Mouse (Mus musculus) megakaryocyte, embryonic 14.5 days (primary cell): ENCODE measurements around the gene Ucp2. TPM values are rescaled to one million over a fixed set of nuclear protein-coding genes. Genes with fewer than 3 reads are reported as not detected.

ENCODE experiments used
- H3K27me3 ChIP-seq: replicated peaks from 2 replicates; pipeline ENCODE3; 2012; ENCODE audit warnings: inconsistent platforms
- H3K36me3 ChIP-seq: replicated peaks from 2 replicates; pipeline ENCODE3; 2012; ENCODE audit warnings: low read length, inconsistent platforms, mixed read lengths
- H3K4me1 ChIP-seq: 2 replicates; pipeline ENCODE4 v1.6.1; 2012; ENCODE audit warnings: inconsistent platforms
- H3K4me3 ChIP-seq: replicated peaks from 2 replicates; pipeline ENCODE3; 2012; ENCODE audit warnings: moderate library complexity, mild to moderate bottlenecking, inconsistent platforms
- H3K9me3 ChIP-seq: 2 replicates; pipeline ENCODE4 v1.6.1; 2012; ENCODE audit warnings: inconsistent platforms
- FLI1 ChIP-seq: IDR thresholded peaks from 2 replicates; pipeline ENCODE4 v1.6.1; 2012; ENCODE audit warnings: low read length, inconsistent platforms, mixed read lengths
- GATA1 ChIP-seq: IDR thresholded peaks from 3 replicates; pipeline ENCODE4 v1.6.1; 2012; ENCODE audit warnings: mixed read lengths, low read length, inconsistent platforms, borderline replicate concordance
- polyA plus RNA-seq: library from polyadenylated mRNA; stranded (reverse); fragments of >175 nt; gene quantifications from 2 replicates; pipeline ENCODE4 v1.2.3, GENCODE M21; 2012; ENCODE audit warnings: low replicate concordance; ENCODE audit not compliant: insufficient read depth

Gene Ucp2
- polyA plus RNA-seq, 1 experiment, result 840 TPM

DNA sequence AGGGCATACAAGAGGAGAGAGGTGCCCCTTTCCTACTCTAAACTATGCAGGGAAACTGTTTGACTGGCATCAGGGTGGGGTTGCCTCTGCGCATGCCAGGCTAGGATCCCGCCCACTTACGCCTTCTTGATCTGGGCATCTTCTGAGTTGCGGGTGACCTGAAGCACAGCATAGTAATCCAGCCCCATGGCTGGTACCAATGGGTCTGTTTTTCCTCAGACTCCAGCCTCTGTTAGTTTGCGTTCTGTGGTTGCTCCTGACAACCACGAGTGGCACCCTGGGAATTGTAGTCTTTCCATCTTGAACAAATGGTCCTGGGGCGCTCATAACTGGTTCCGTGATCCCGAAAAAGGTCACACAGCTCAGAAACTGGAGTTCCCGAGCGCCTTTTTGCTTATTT lies 21.4 kb downstream of the Ucp2 start, which contains the start of gene Dnajb13:
Gene Dnajb13, minus strand, starts transcription at position 388 of the 400 bp plus-strand sequence.
- no peaks in the 10 kb centered on the region for H3K9me3 ChIP-seq
- peaks cover 29% of the 10 kb centered on the region for H3K27me3 ChIP-seq

DNA sequence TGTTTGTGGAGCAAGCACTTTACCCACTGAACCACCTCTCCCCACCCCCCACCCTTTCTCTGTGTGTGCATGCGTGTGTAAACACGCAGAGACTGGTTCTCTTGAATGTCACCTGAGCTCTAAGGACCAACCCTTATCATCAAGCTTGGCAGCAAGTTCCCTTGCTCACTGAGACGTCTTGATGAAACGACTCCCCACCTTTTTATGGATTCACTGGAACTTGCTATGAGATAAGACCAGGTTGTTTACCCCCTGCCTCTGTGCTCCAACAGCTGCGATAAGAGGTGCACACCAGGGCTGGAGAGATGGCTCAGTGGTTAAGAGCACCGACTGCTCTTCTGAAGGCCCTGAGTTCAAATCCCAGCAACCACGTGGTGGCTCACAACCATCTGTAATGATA lies 27.1 kb downstream of the Ucp2 start:
- no peak for TF ChIP-seq GATA1
- TF ChIP-seq FLI1, result no peak
- no peaks in the 10 kb centered on the region for H3K36me3 ChIP-seq
- no peak overlapping the region for H3K4me3 ChIP-seq
- peaks cover 16% of the 10 kb centered on the region for H3K4me1 ChIP-seq
- H3K27me3 ChIP-seq, result peaks cover 2% of the 10 kb centered on the region
- H3K9me3 ChIP-seq, result peaks cover 8% of the 10 kb centered on the region

More for the DNA sequence above, 21.4 kb downstream of the Ucp2 start, which contains the start of gene Dnajb13:
- H3K36me3 ChIP-seq, result no peaks in the 10 kb centered on the region
- TF ChIP-seq FLI1 (no peak), GATA1 (no peak)
- no peak within 1 kb of the TSS for H3K4me3 ChIP-seq
- H3K4me1 ChIP-seq, result peaks cover 21% of the 10 kb centered on the region

GRCm38 (mm10) chr7:100520663-100521285 lies 27.6 kb downstream of the Ucp2 start:
- Histone ChIP-seq H3K4me1 (peaks cover 17% of the 10 kb centered on the region), H3K36me3 (no peaks in the 10 kb centered on the region), H3K27me3 (peaks cover 2% of the 10 kb centered on the region), H3K9me3 (peaks cover 8% of the 10 kb centered on the region), H3K4me3 (peak overlapping the region; percentile 71)
- TF ChIP-seq GATA1, result no peak
- TF ChIP-seq FLI1, result no peak

DNA sequence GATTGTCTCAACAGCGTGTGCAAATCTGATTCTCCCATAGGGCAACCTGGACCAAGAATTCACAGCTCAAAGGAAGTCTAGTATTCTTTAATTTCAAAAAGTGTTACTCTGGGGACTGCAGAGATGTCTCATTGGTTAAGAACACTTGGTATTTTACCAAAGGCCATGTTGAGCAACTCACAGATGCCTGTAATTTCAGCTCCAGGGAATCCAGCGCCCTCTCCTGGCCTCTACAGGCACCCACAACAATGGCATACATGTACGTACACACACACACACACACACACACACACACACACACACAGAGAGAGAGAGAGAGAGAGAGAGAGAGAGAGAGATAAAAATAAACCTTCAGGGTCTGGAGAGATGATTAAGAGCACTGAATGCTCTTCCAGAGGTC lies 29.1 kb downstream of the Ucp2 start:
- H3K9me3 ChIP-seq, result peaks cover 8% of the 10 kb centered on the region
- H3K27me3 ChIP-seq, result peaks cover 2% of the 10 kb centered on the region
- H3K36me3 ChIP-seq, result no peaks in the 10 kb centered on the region
- TF ChIP-seq FLI1 (no peak), GATA1 (no peak)
- peaks cover 29% of the 10 kb centered on the region for H3K4me1 ChIP-seq
- H3K4me3 ChIP-seq, result no peak overlapping the region

- no peak for TF ChIP-seq GATA1
- TF ChIP-seq FLI1, result no peak
- H3K4me3 ChIP-seq, result no peak overlapping the region
- peaks cover 26% of the 10 kb centered on the region for H3K4me1 ChIP-seq
- peaks cover 8% of the 10 kb centered on the region for H3K9me3 ChIP-seq
- no peaks in the 10 kb centered on the region for H3K27me3 ChIP-seq
- no peaks in the 10 kb centered on the region for H3K36me3 ChIP-seq
Measured at GRCm38 (mm10) chr7:100524669-100525068, 31.5 kb downstream of the Ucp2 start.

GRCm38 (mm10) chr7:100530766-100531165 lies 37.6 kb downstream of the Ucp2 start:
- Histone ChIP-seq H3K27me3 (no peaks in the 10 kb centered on the region), H3K4me1 (peaks cover 46% of the 10 kb centered on the region), H3K36me3 (no peaks in the 10 kb centered on the region), H3K9me3 (no peaks in the 10 kb centered on the region), H3K4me3 (no peak overlapping the region)
- TF ChIP-seq GATA1 (no peak), FLI1 (no peak)

DNA sequence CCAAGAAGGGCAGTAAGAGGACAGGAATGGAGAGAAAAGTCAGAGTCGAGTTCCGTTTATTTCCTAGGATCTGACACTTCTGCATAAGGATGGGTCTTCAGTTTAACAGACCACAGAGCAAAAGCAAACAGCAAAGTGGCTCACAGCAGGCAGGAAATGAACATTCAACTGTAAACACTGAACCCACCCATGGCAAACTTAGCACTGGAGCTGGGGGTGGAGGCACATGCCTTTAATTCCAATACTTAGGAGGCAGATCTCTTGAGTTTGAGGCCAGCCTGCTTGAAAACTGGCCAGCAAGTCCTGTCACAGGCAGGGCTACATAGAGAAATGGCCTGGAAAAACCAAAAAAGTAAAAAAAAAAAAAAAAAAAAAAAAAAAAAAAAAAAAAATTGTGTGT lies 40.4 kb downstream of the Ucp2 start:
- Histone ChIP-seq H3K27me3 (no peaks in the 10 kb centered on the region), H3K4me3 (no peak overlapping the region), H3K9me3 (no peaks in the 10 kb centered on the region), H3K4me1 (peaks cover 44% of the 10 kb centered on the region), H3K36me3 (peaks cover 3% of the 10 kb centered on the region)
- TF ChIP-seq GATA1 (no peak), FLI1 (no peak)

DNA sequence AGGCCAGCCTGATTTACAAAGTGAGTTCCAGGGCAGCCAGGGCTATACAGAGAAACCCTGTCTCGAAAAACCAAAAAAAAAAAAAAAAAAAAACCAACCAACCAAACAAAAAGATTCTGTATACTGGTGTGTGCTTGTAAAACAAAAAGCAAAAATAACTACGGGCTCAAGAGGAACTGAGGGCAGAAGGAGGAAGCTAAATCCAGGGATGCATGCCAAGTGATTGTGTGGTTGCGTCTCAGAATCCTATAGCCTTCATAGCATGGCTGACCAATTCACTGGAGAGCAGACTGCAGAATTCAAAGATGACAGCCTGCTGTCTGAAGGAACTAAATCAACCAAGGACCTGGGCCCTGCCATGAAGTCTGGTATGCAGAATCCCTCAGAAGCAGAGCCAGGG lies 41.1 kb downstream of the Ucp2 start:
- TF ChIP-seq FLI1, result no peak
- TF ChIP-seq GATA1, result no peak
- peaks cover 44% of the 10 kb centered on the region for H3K4me1 ChIP-seq
- H3K9me3 ChIP-seq, result no peaks in the 10 kb centered on the region
- H3K4me3 ChIP-seq, result no peak overlapping the region
- peaks cover 10% of the 10 kb centered on the region for H3K36me3 ChIP-seq
- no peaks in the 10 kb centered on the region for H3K27me3 ChIP-seq

DNA sequence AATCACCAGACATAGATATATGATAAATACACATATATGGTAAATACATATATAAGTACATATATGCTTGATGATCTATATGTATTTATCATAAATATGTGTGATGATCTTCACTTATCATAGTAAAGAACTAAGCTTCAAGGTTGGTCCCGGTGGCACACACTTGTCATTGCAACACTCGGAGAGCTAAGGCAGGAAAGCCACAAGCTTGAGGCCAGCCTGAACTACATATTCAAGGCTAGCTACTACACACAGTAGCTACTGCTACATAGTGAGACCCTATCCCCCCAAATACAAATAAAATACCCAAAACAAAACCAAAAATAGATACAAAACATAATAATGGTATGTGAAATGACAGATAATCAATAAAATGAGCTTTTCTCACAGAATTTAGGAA lies 42.7 kb downstream of the Ucp2 start:
- Histone ChIP-seq H3K4me1 (peaks cover 42% of the 10 kb centered on the region), H3K4me3 (no peak overlapping the region), H3K36me3 (peaks cover 25% of the 10 kb centered on the region), H3K27me3 (no peaks in the 10 kb centered on the region), H3K9me3 (no peaks in the 10 kb centered on the region)
- TF ChIP-seq GATA1, result no peak
- TF ChIP-seq FLI1, result no peak

- Histone ChIP-seq H3K27me3 (no peaks in the 10 kb centered on the region), H3K4me3 (peak within 1 kb of the TSS; percentile 98), H3K36me3 (peaks cover 25% of the 10 kb centered on the region), H3K4me1 (peaks cover 31% of the 10 kb centered on the region), H3K9me3 (no peaks in the 10 kb centered on the region)
- TF ChIP-seq FLI1 (no peak), GATA1 (no peak)
Measured at GRCm38 (mm10) chr7:100536804-100537518, 43.8 kb downstream of the Ucp2 start, which contains the start of gene Coa4. TSS of gene Coa4 (plus strand) at chr7:100537071.
